Mouse (Mus musculus) CH12.LX (cell line): ENCODE results near the gene Sv2c.

Source experiments
- CTCF ChIP-seq, 2 experiments: IDR thresholded peaks in 1 of 2; conservative IDR thresholded peaks in 1 of 2; 2 replicates each; pipeline ENCODE4 v1.5.1; 2011 to 2012; ENCODE audit warnings: low read depth in 2 of 2, low read length in 2 of 2, improper control_type of control experiment in 1 of 2, inconsistent platforms in 1 of 2, mild to moderate bottlenecking in 1 of 2, moderate library complexity in 1 of 2
- SIN3A ChIP-seq: IDR thresholded peaks from 2 replicates; pipeline ENCODE4 v1.6.1; 2012; ENCODE audit warnings: low read length, improper control_type of control experiment, inconsistent platforms
- TBP ChIP-seq: conservative IDR thresholded peaks from 2 replicates; pipeline ENCODE4 v1.6.1; 2011; ENCODE audit warnings: low read depth, low read length, improper control_type of control experiment
- UBTF ChIP-seq: IDR thresholded peaks from 2 replicates; pipeline ENCODE4 v1.6.1; 2012; ENCODE audit warnings: low read depth, mild to moderate bottlenecking, inconsistent platforms, low read length, improper control_type of control experiment, moderate library complexity

GRCm38 (mm10) chr13:96132401-96132816 lies at the start of gene Sv2c:
- TF ChIP-seq CTCF (conservative IDR thresholded peaks at IDR 0.05 in 1 of 2, IDR thresholded peaks at IDR 0.05 in 1 of 2; ENCODE audit: low read depth in 2 of 2, low read length in 2 of 2), result no peak
- TF ChIP-seq SIN3A, result no peak
- no peak for TF ChIP-seq TBP
- TF ChIP-seq UBTF, result no peak
